Comparison of ENCODE assay signal across 7 mouse cellular contexts in the genomic region with DNA sequence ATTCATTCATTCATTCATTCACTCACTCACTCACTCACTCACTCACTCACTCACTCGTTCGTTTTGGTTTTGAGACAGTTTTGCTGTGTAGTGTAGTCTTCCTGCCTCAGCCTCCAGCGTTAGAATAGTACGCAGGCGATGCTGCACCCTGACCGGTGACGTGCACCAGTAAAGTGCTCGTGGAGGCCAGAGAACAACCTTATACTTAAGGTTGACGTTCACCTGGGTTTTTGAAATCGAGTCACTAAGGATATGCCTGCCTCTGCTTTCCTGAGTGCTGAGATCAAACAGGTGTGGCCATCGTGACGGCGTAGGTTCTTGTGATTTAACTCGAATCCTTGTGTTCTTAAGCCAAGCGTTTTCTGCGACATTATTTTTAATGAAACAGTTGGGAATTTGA. TPM values are rescaled to one million over a fixed set of nuclear protein-coding genes. Genes with fewer than 3 reads are reported as not detected.
DNase-seq lines count a peak whose midpoint lies in the region; ATAC-seq and TF ChIP-seq lines count a peak whose summit lies in the region.

No protein-coding gene starts in this region.

- no peak for TF ChIP-seq CTCF in liver, embryonic 14.5 days (IDR thresholded peaks at IDR 0.05; ENCODE audit: low read depth)

- 31% methylated on average over 16 of the region's 16 CpGs for WGBS in hindbrain, embryonic 11.5 days
- WGBS in liver, embryonic 14.5 days (ENCODE audit: insufficient replicate concordance): 15% methylated on average over 16 of the region's 16 CpGs
- WGBS in neural tube, embryonic 15.5 days: 32% methylated on average over 16 of the region's 16 CpGs

- no peak for TF ChIP-seq EP300 in liver, embryonic 14.5 days (IDR thresholded peaks at IDR 0.05; ENCODE audit: low read depth)

- peak overlapping the region; percentile 71 for H3K4me3 ChIP-seq in hindbrain, embryonic 11.5 days (ENCODE audit: low read depth, low read length)
- peak overlapping the region; percentile 57 to 75 for H3K4me3 ChIP-seq in liver, embryonic 14.5 days (ENCODE audit: insufficient read depth in 1 of 2, low read depth in 2 of 2, low read length in 2 of 2)
- H3K4me3 ChIP-seq in neural tube, embryonic 15.5 days (replicated peaks): peak overlapping the region; percentile 91

- H3K36me3 ChIP-seq in hindbrain, embryonic 11.5 days (ENCODE audit: control insufficient read depth, insufficient read depth, low read length): no peaks in the 10 kb centered on the region
- H3K36me3 ChIP-seq in liver, embryonic 14.5 days (replicated peaks; ENCODE audit: control insufficient read depth, insufficient read depth, low read depth): no peaks in the 10 kb centered on the region
- no peaks in the 10 kb centered on the region for H3K36me3 ChIP-seq in neural tube, embryonic 15.5 days

- H3K9ac ChIP-seq in hindbrain, embryonic 11.5 days (ENCODE audit: low read depth, low read length): peak overlapping the region; percentile 82; the same call in 1 of the 2 replicates
- peak overlapping the region; percentile 64 for H3K9ac ChIP-seq in liver, embryonic 14.5 days (replicated peaks)
- H3K9ac ChIP-seq in neural tube, embryonic 15.5 days (replicated peaks): peak overlapping the region; percentile 97

- H3K27ac ChIP-seq in hindbrain, embryonic 11.5 days (ENCODE audit: low read depth, low read length): no peak overlapping the region
- H3K27ac ChIP-seq in liver, embryonic 14.5 days: peak overlapping the region; percentile 35
- H3K27ac ChIP-seq in neural tube, embryonic 15.5 days (replicated peaks): peak overlapping the region; percentile 56; the same call in 1 of the 2 replicates

- H3K9me3 ChIP-seq in hindbrain, embryonic 11.5 days (ENCODE audit: control insufficient read depth, low read length): no peaks in the 10 kb centered on the region
- no peaks in the 10 kb centered on the region for H3K9me3 ChIP-seq in liver, embryonic 14.5 days (ENCODE audit: control insufficient read depth, low read length)
- H3K9me3 ChIP-seq in neural tube, embryonic 15.5 days (replicated peaks): no peaks in the 10 kb centered on the region

- peak overlapping the region; percentile 62 for H3K4me2 ChIP-seq in hindbrain, embryonic 11.5 days (replicated peaks; ENCODE audit: low read depth, low read length)
- peak overlapping the region; percentile 89 for H3K4me2 ChIP-seq in liver, embryonic 14.5 days (ENCODE audit: low read depth)
- peak overlapping the region; percentile 73 for H3K4me2 ChIP-seq in neural tube, embryonic 15.5 days

- DNase-seq in right cerebral cortex, adult 18-20 months: peak; percentile 12
- no peak for DNase-seq in right cerebral cortex, postnatal 25 days
- DNase-seq in cerebellum, adult 9-11 months: peak; percentile 31
- DNase-seq in hindbrain, embryonic 11.5 days (ENCODE audit: low spot score): no peak
- DNase-seq in liver, embryonic 14.5 days (ENCODE audit: low read depth in 3 of 3, low spot score in 3 of 3): peak in 1 of 3 experiments; percentile 19
- DNase-seq in urinary bladder, postnatal 36 days (ENCODE audit: low spot score in 2 of 2): no peak

- H3K4me1 ChIP-seq in hindbrain, embryonic 11.5 days (replicated peaks; ENCODE audit: control insufficient read depth, insufficient read depth, low read length): no peaks in the 10 kb centered on the region; the same call in 1 of the 2 replicates
- H3K4me1 ChIP-seq in liver, embryonic 14.5 days (replicated peaks; ENCODE audit: control insufficient read depth in 2 of 2, insufficient read depth in 2 of 2, low read length in 1 of 2): peaks cover 10 to 11% of the 10 kb centered on the region in 2 experiments
- H3K4me1 ChIP-seq in neural tube, embryonic 15.5 days: peaks cover 14% of the 10 kb centered on the region

- H3K27me3 ChIP-seq in hindbrain, embryonic 11.5 days (ENCODE audit: control insufficient read depth, insufficient read depth, low read length): no peaks in the 10 kb centered on the region
- H3K27me3 ChIP-seq in liver, embryonic 14.5 days (ENCODE audit: control insufficient read depth, insufficient read depth, low read length): no peaks in the 10 kb centered on the region
- H3K27me3 ChIP-seq in neural tube, embryonic 15.5 days (replicated peaks): no peaks in the 10 kb centered on the region

- ATAC-seq in hindbrain, embryonic 11.5 days (ENCODE audit: low FRiP score): peak; percentile 47
- ATAC-seq in liver, embryonic 14.5 days (ENCODE audit: insufficient read depth): peak; percentile 34; the same call in 1 of the 2 replicates
- ATAC-seq in neural tube, embryonic 15.5 days (ENCODE audit: low FRiP score): peak; percentile 32

RNA-seq across cellular contexts. Expression of a gene that starts 0.6 kb away (rescaled TPM):
- polyA plus RNA-seq in hindbrain, embryonic 11.5 days (2014; fragmentation: Nextera tagmentation; extraction: Ambion mirVana): 29.8 and 30.0 TPM in 2 replicates
- 9.1 TPM in 2 replicates for polyA plus RNA-seq in liver, embryonic 14.5 days (2012; rRNA removed)
- polyA plus RNA-seq in liver, embryonic 14.5 days (2014; fragmentation: Nextera tagmentation; extraction: Ambion mirVana): 14.9 and 15.9 TPM in 2 replicates
- 31.4 and 32.6 TPM in 2 replicates for polyA plus RNA-seq in neural tube, embryonic 15.5 days (2015; fragmentation: Nextera tagmentation; extraction: Ambion mirVana)

RNA-seq across cellular contexts. Expression of a gene that starts 56.1 kb away (rescaled TPM):
- 44.5 and 49.4 TPM in 2 replicates for polyA plus RNA-seq in hindbrain, embryonic 11.5 days (2014; fragmentation: Nextera tagmentation; extraction: Ambion mirVana)
- 2.5 and 4.1 TPM in 2 replicates for polyA plus RNA-seq in liver, embryonic 14.5 days (2012; rRNA removed)
- 5.4 and 6.8 TPM in 2 replicates for polyA plus RNA-seq in liver, embryonic 14.5 days (2014; fragmentation: Nextera tagmentation; extraction: Ambion mirVana)
- polyA plus RNA-seq in neural tube, embryonic 15.5 days (2015; fragmentation: Nextera tagmentation; extraction: Ambion mirVana): 24.1 and 31.5 TPM in 2 replicates

Comparison
In these comparisons a context has a peak if more than half of its experiments do, and no peak if none do; other contexts are left out.
1. DNase-seq: peak in right cerebral cortex, adult 18-20 months (single experiment) and cerebellum, adult 9-11 months (single experiment); none in right cerebral cortex, postnatal 25 days (single experiment), hindbrain, embryonic 11.5 days (single experiment) and urinary bladder, postnatal 36 days (0 of 2).
2. Peak in every context shown above with its lines, with median percentiles within 50 percentile points of each other: ATAC-seq, H3K4me2 ChIP-seq, H3K4me3 ChIP-seq and H3K9ac ChIP-seq.